Mouse (Mus musculus) CD8-positive naive resting alpha-beta T cell, adult 2 months (primary cell): ENCODE data around the gene Gsx2.
A peak's percentile ranks its signal among the peaks of the same experiment; 100 is the strongest.

Source experiments
- DNase-seq, 2 experiments: peaks; one replicate each; pipeline ENCODE4 v3.0.0; 2022; ENCODE audit warnings: low read depth in 2 of 2, low spot score in 2 of 2

Gene Gsx2

GRCm38 (mm10) chr5:75075383-75075941 is at the start of gene Gsx2:
Gsx2 (plus strand) TSS chr5:75075601.
- no peak for DNase-seq

- no peak for DNase-seq
Measured at GRCm38 (mm10) chr5:75035475-75035874, 39.9 kb upstream of the Gsx2 start.

- DNase-seq: no peak
Measured at GRCm38 (mm10) chr5:75039307-75039706, 36.1 kb upstream of the Gsx2 start.

DNA sequence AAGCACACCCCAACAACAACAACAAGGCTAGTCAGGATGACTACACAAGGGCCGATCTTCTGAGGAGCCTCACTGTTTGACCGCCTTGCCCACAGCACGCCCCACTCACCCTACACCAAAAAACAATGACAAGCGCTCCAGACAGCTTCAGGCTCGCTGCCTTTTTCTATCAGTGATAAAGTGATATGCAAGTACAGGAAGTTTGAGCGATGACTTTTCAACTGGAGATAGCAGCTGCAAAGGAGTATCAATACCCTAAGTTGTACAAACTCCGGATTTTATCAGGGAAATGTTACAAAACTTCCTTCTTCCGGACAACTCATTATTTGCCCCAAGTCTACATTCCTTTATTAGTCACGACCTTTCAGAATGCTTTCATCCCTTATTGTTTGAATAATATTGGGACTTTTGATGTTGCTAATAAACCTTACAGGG is 32.4 kb upstream of the Gsx2 start:
- DNase-seq: no peak

DNA sequence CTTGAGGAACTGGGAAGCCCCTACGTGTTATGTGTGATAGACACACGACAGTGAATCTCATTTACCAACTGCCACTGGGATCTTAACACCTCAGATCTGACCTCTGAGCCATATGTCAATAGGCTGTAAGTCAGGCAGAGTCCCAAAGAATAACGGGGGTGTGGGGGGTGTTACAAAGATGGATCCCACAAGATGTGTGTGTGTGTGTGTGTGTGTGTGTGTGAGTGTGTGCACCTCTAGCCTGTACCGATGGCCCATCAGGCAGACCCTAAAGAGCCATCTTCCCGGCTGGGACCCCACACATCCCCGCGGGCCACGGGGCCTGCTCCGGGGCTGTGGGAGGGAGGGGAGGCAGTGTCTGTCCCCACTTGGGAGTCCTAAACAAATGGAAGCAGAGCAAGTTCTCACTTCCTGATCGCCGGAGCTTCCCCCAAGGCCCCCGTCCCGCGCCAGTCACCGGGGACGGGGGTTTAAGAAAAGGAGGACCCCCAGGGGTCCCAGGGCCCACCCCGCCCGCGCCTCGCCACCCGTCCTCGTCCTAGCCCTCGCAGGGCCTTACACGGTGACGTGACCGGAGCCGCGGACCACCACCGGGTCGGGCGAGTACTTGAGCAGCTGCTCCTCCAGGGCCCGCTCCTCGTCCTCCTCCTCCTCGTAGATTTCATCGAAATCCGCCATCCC is 31.6 kb upstream of the Gsx2 start:
- DNase-seq: peak; percentile 31 to 47

- DNase-seq: peak; percentile 75 to 78
Measured at GRCm38 (mm10) chr5:75044310-75044904, 31.0 kb upstream of the Gsx2 start, which contains the start of gene Chic2. Chic2 (minus strand) TSS chr5:75044774.

DNA sequence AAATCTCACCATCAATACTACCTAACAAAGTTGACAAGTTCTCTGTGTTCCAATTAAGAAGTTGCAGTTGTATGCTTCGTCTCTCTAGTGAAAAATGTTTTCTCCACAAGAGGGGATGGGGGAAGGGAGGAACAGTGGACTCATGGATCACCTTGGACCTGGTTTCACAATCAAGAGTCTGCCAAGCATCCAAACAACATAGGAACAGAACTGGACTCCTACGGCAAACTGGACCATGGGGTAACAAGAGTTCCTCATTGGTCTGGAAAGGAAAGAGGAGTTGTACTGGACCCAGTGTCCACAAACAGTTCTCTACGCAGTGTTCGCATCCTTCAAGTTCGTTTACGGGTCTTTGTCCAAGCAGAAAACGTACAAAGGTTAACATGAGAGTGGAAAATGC is 30.0 kb upstream of the Gsx2 start:
- no peak for DNase-seq

- DNase-seq: no peak
Measured at GRCm38 (mm10) chr5:75046681-75047321, 28.6 kb upstream of the Gsx2 start.

GRCm38 (mm10) chr5:75051109-75051508 is 24.3 kb upstream of the Gsx2 start:
- no peak for DNase-seq

DNA sequence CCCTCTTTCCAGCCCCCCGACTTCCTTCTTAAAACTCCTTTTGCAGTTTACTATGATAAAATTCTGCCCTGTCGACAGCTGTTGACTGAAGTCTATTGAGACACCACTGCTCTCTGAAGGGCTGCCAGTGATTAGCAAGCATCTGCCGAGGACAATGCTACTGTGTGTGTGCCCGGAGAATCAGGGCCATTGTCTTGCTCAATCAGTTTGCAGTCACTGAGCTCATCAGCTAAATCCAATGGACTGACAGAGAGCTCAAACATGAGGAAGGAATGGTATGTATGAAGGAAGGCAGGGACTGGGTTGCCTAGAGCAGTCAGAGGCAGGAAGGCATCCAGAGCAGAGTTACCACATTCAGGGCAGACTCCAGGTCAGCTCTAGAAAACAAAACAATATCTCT is 12.2 kb upstream of the Gsx2 start:
- DNase-seq: no peak

- peak in 1 of 2 experiments; percentile 28 for DNase-seq
Measured at GRCm38 (mm10) chr5:75066715-75067114, 8.7 kb upstream of the Gsx2 start.

DNA sequence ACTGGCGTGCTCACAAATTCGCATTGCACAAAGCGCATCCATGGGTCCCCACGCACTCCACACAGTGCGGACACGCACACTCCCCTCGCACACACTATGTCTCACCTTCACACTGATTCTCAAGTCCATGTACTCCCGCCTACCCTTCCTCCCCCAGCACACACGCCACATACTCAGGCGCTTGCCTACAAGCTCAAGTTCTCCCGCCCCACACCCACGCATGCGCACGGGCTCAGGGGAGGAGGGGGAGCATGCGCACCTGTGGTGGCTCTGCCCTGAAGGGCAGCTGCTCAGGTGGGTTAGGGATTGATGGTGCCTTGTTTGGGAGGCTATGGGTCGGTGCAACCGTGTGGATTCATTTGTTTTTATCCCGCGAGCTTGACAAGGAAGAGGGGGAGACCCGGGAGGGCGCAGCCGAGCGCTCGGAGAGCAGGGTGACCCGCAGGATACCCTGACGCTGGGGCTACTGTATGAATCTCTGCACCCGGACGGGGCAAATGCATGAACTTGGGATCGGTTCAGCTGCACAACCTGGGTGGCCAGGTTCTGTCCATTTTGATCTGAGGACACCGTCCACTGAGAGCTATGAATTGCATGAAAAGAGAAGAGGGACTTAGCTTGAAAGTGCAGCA is 8.2 kb upstream of the Gsx2 start:
- peak; percentile 79 to 85 for DNase-seq

DNA sequence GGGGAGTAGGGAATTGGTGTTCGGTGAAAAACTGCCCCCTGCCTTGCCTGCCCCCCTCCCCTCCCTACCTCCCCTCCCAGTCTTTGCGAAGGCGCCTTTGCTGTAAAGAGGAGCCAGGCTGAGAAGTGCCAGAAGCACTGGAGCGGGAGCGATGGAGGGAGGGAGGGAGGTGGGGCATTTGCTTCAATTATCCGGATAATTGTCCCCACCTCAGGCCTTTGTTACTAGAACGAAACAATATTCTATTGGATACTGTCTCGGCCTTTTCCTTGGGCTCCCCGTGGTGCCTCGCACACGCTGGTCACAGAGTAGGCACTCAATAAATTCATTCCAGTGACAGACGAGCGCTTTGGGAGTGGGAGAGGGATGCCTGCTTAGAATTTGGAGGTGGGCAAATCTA is 5.3 kb upstream of the Gsx2 start:
- no peak for DNase-seq

GRCm38 (mm10) chr5:75070656-75071375 is 4.6 kb upstream of the Gsx2 start:
- DNase-seq: no peak

GRCm38 (mm10) chr5:75071951-75072350 is 3.5 kb upstream of the Gsx2 start:
- no peak for DNase-seq

GRCm38 (mm10) chr5:75072532-75072931 is 2.9 kb upstream of the Gsx2 start:
- DNase-seq: no peak

DNA sequence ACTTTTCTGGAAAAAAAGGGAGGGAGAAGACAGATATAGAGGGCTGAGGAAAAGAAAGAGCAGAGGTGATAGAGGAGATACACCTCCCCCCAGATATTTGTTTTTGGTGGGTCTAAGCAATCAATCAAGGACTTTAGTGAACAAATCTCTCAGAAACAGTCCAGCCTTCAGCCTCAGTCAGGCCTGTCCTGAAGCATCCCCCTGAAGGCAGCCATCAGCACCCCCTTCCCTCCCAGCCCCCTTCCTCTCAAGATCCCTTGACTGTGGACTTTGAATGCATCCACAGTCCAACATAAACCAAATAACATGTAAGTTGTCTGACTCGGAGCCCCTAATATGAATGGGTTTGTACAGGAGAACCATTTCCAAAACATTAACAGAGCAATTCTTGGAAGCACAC is 2.2 kb upstream of the Gsx2 start:
- DNase-seq: no peak

GRCm38 (mm10) chr5:75073684-75074083 is 1.7 kb upstream of the Gsx2 start:
- no peak for DNase-seq

DNA sequence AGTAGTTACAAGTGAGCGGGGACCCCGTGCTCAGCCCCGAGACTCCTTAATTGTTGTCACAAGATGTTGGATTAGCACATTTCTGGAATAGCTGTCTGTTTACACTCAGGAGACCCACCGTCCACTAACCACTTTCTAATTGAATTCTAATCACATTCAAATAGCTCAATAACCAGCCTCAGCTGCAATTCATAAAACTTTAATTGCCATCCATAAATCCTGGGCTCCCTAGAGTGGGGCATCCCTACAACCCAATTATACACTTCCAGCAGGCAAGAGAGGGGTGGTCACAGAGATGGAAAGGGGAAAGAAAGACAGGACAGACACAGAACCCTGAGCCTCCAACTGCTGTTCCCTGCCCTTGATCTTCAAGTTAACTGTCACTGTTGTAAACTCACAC is 1.3 kb upstream of the Gsx2 start:
- DNase-seq: no peak

GRCm38 (mm10) chr5:75074537-75075382 is 641 bp upstream of the Gsx2 start:
- DNase-seq: no peak
